Mouse (Mus musculus): ENCODE measurements at regions not wholly inside any gene's neighbourhood (a gene's known extent, or its start where the extent isn't known, plus 50 kb on each side); places are given as distances from the start of the nearest gene placed in this dataset.

- Histone ChIP-seq H3K36me3 (ENCODE audit: control insufficient read depth, insufficient read depth) (no peaks in the 10 kb centered on the region), H3K79me3 (ENCODE audit: low read depth) (no peaks in the 10 kb centered on the region), H3K4me3 (ENCODE audit: insufficient read depth, poor library complexity, severe bottlenecking) (no peak overlapping the region), H3K79me2 (ENCODE audit: control insufficient read depth, insufficient read depth) (no peaks in the 10 kb centered on the region), H3K27me3 (ENCODE audit: control insufficient read depth, insufficient read depth, insufficient read length) (peaks cover 7% of the 10 kb centered on the region), H3ac (ENCODE audit: control insufficient read depth, insufficient read length, low read depth) (no peak overlapping the region)
- TF ChIP-seq CTCF (IDR thresholded peaks at IDR 0.05; ENCODE audit: control insufficient read depth, insufficient read depth, insufficient read length) (no peak), MYOG (IDR thresholded peaks at IDR 0.05; ENCODE audit: control insufficient read depth, extremely low read depth, insufficient read length) (no peak), CEBPB (IDR thresholded peaks at IDR 0.05; ENCODE audit: low read depth) (no peak), MAX (IDR thresholded peaks at IDR 0.05) (no peak), USF1 (IDR thresholded peaks at IDR 0.05; ENCODE audit: low read depth) (no peak), MYOD1 (IDR thresholded peaks at IDR 0.05; ENCODE audit: control insufficient read depth, insufficient read length, low read depth) (no peak), FOSL1 (IDR thresholded peaks at IDR 0.05; ENCODE audit: insufficient read depth, low read length, poor library complexity, severe bottlenecking) (no peak)
These were observed 94.7 kb upstream of the Jazf1 start for GRCm38 (mm10) chr6:53163091-53163490.

GRCm38 (mm10) chr6:53161627-53162026 is 93.2 kb upstream of the Jazf1 start:
- Histone ChIP-seq H3K36me3 (ENCODE audit: control insufficient read depth, insufficient read depth) (no peaks in the 10 kb centered on the region), H3ac (ENCODE audit: control insufficient read depth, insufficient read length, low read depth) (no peak overlapping the region), H3K4me3 (ENCODE audit: insufficient read depth, poor library complexity, severe bottlenecking) (no peak overlapping the region), H3K27me3 (ENCODE audit: control insufficient read depth, insufficient read depth, insufficient read length) (peaks cover 7% of the 10 kb centered on the region), H3K79me2 (ENCODE audit: control insufficient read depth, insufficient read depth) (no peaks in the 10 kb centered on the region), H3K79me3 (ENCODE audit: low read depth) (no peaks in the 10 kb centered on the region)
- TF ChIP-seq MAX (IDR thresholded peaks at IDR 0.05), result no peak
- no peak for TF ChIP-seq USF1 (IDR thresholded peaks at IDR 0.05; ENCODE audit: low read depth)
- no peak for TF ChIP-seq CTCF (IDR thresholded peaks at IDR 0.05; ENCODE audit: control insufficient read depth, insufficient read depth, insufficient read length)
- no peak for TF ChIP-seq FOSL1 (IDR thresholded peaks at IDR 0.05; ENCODE audit: insufficient read depth, low read length, poor library complexity, severe bottlenecking)
- no peak for TF ChIP-seq MYOD1 (IDR thresholded peaks at IDR 0.05; ENCODE audit: control insufficient read depth, insufficient read length, low read depth)
- no peak for TF ChIP-seq MYOG (IDR thresholded peaks at IDR 0.05; ENCODE audit: control insufficient read depth, extremely low read depth, insufficient read length)
- no peak for TF ChIP-seq CEBPB (IDR thresholded peaks at IDR 0.05; ENCODE audit: low read depth)

- H3K36me3 ChIP-seq (ENCODE audit: control insufficient read depth, insufficient read depth), result no peaks in the 10 kb centered on the region
- H3K79me3 ChIP-seq (ENCODE audit: low read depth), result no peaks in the 10 kb centered on the region
- H3K27me3 ChIP-seq (ENCODE audit: control insufficient read depth, insufficient read depth, insufficient read length), result no peaks in the 10 kb centered on the region
- no peak overlapping the region for H3ac ChIP-seq (ENCODE audit: control insufficient read depth, insufficient read length, low read depth)
- H3K4me3 ChIP-seq (ENCODE audit: insufficient read depth, poor library complexity, severe bottlenecking), result no peak overlapping the region
- TF ChIP-seq CTCF (IDR thresholded peaks at IDR 0.05; ENCODE audit: control insufficient read depth, insufficient read depth, insufficient read length) (no peak), MYOD1 (IDR thresholded peaks at IDR 0.05; ENCODE audit: control insufficient read depth, insufficient read length, low read depth) (no peak), CEBPB (IDR thresholded peaks at IDR 0.05; ENCODE audit: low read depth) (no peak), MYOG (IDR thresholded peaks at IDR 0.05; ENCODE audit: control insufficient read depth, extremely low read depth, insufficient read length) (no peak), USF1 (IDR thresholded peaks at IDR 0.05; ENCODE audit: low read depth) (no peak), MAX (IDR thresholded peaks at IDR 0.05) (no peak), FOSL1 (IDR thresholded peaks at IDR 0.05; ENCODE audit: insufficient read depth, low read length, poor library complexity, severe bottlenecking) (no peak)
- H3K79me2 ChIP-seq (ENCODE audit: control insufficient read depth, insufficient read depth), result no peaks in the 10 kb centered on the region
These were observed 86.2 kb upstream of the Jazf1 start for GRCm38 (mm10) chr6:53154621-53155020.

GRCm38 (mm10) chr6:53147478-53147877 is 79.0 kb upstream of the Jazf1 start:
- Histone ChIP-seq H3K4me3 (ENCODE audit: insufficient read depth, poor library complexity, severe bottlenecking) (no peak overlapping the region), H3K27me3 (ENCODE audit: control insufficient read depth, insufficient read depth, insufficient read length) (peaks cover 7% of the 10 kb centered on the region), H3K79me2 (ENCODE audit: control insufficient read depth, insufficient read depth) (no peaks in the 10 kb centered on the region), H3ac (ENCODE audit: control insufficient read depth, insufficient read length, low read depth) (no peak overlapping the region), H3K79me3 (ENCODE audit: low read depth) (no peaks in the 10 kb centered on the region), H3K36me3 (ENCODE audit: control insufficient read depth, insufficient read depth) (no peaks in the 10 kb centered on the region)
- TF ChIP-seq MYOD1 (IDR thresholded peaks at IDR 0.05; ENCODE audit: control insufficient read depth, insufficient read length, low read depth) (no peak), USF1 (IDR thresholded peaks at IDR 0.05; ENCODE audit: low read depth) (no peak), MAX (IDR thresholded peaks at IDR 0.05) (no peak), CTCF (IDR thresholded peaks at IDR 0.05; ENCODE audit: control insufficient read depth, insufficient read depth, insufficient read length) (no peak), MYOG (IDR thresholded peaks at IDR 0.05; ENCODE audit: control insufficient read depth, extremely low read depth, insufficient read length) (no peak), CEBPB (IDR thresholded peaks at IDR 0.05; ENCODE audit: low read depth) (no peak), FOSL1 (IDR thresholded peaks at IDR 0.05; ENCODE audit: insufficient read depth, low read length, poor library complexity, severe bottlenecking) (no peak)

- Histone ChIP-seq H3K36me3 (ENCODE audit: control insufficient read depth, insufficient read depth) (no peaks in the 10 kb centered on the region), H3K4me3 (ENCODE audit: insufficient read depth, poor library complexity, severe bottlenecking) (no peak overlapping the region), H3K79me3 (ENCODE audit: low read depth) (no peaks in the 10 kb centered on the region), H3K27me3 (ENCODE audit: control insufficient read depth, insufficient read depth, insufficient read length) (peaks cover 4% of the 10 kb centered on the region), H3ac (ENCODE audit: control insufficient read depth, insufficient read length, low read depth) (no peak overlapping the region), H3K79me2 (ENCODE audit: control insufficient read depth, insufficient read depth) (no peaks in the 10 kb centered on the region)
- no peak for TF ChIP-seq MYOG (IDR thresholded peaks at IDR 0.05; ENCODE audit: control insufficient read depth, extremely low read depth, insufficient read length)
- no peak for TF ChIP-seq CEBPB (IDR thresholded peaks at IDR 0.05; ENCODE audit: low read depth)
These were observed 75.6 kb upstream of the Jazf1 start for GRCm38 (mm10) chr6:53143846-53144584.

GRCm38 (mm10) chr6:53134410-53134809 is 66.0 kb upstream of the Jazf1 start:
- Histone ChIP-seq H3ac (ENCODE audit: control insufficient read depth, insufficient read length, low read depth) (no peak overlapping the region), H3K79me2 (ENCODE audit: control insufficient read depth, insufficient read depth) (no peaks in the 10 kb centered on the region), H3K27me3 (ENCODE audit: control insufficient read depth, insufficient read depth, insufficient read length) (no peaks in the 10 kb centered on the region), H3K79me3 (ENCODE audit: low read depth) (no peaks in the 10 kb centered on the region), H3K4me3 (ENCODE audit: insufficient read depth, poor library complexity, severe bottlenecking) (no peak overlapping the region), H3K36me3 (ENCODE audit: control insufficient read depth, insufficient read depth) (no peaks in the 10 kb centered on the region)
- TF ChIP-seq FOSL1 (IDR thresholded peaks at IDR 0.05; ENCODE audit: insufficient read depth, low read length, poor library complexity, severe bottlenecking) (no peak), CEBPB (IDR thresholded peaks at IDR 0.05; ENCODE audit: low read depth) (no peak), USF1 (IDR thresholded peaks at IDR 0.05; ENCODE audit: low read depth) (no peak), MYOD1 (IDR thresholded peaks at IDR 0.05; ENCODE audit: control insufficient read depth, insufficient read length, low read depth) (no peak), MYOG (IDR thresholded peaks at IDR 0.05; ENCODE audit: control insufficient read depth, extremely low read depth, insufficient read length) (no peak), CTCF (IDR thresholded peaks at IDR 0.05; ENCODE audit: control insufficient read depth, insufficient read depth, insufficient read length) (no peak), MAX (IDR thresholded peaks at IDR 0.05) (no peak)
